Mouse (Mus musculus) forebrain, embryonic 11.5 days (tissue): ENCODE measurements at regions not wholly inside any gene's neighbourhood (a gene's known extent, or its start where the extent isn't known, plus 50 kb on each side); places are given as distances from the start of the nearest gene placed in this dataset.

ENCODE experiments used
- ATAC-seq: fragments of 200-750 bp; cut with Nextera tagmentation; replicated peaks from 2 replicates; pipeline ENCODE4 v1.8.0; 2017; ENCODE audit warnings: moderate TSS enrichment; ENCODE audit not compliant: low FRiP score
- DNase-seq: peaks from one replicate; pipeline ENCODE4 v3.0.0-alpha.2; 2017; ENCODE audit warnings: low spot score
- H3K27ac ChIP-seq: fragments of 300-500 bp; sonication (generic); 2 replicates; pipeline ENCODE4 v1.5.1; 2014; ENCODE audit warnings: low read depth, low read length
- H3K27me3 ChIP-seq: fragments of 300-500 bp; sonication (generic); 2 replicates; pipeline ENCODE4 v1.6.1; 2014; ENCODE audit warnings: mild to moderate bottlenecking, low read length, mixed read lengths; ENCODE audit not compliant: control insufficient read depth, insufficient read depth
- H3K36me3 ChIP-seq: fragments of 300-500 bp; sonication (generic); 2 replicates; pipeline ENCODE4 v1.6.1; 2014; ENCODE audit warnings: mild to moderate bottlenecking, low read length, moderate library complexity, mixed read lengths; ENCODE audit not compliant: control insufficient read depth, insufficient read depth
- H3K4me1 ChIP-seq: fragments of 300-500 bp; sonication (generic); replicated peaks from 2 replicates; pipeline ENCODE4 v1.6.1; 2014; ENCODE audit warnings: low read length, mixed read lengths; ENCODE audit not compliant: control insufficient read depth, insufficient read depth
- H3K4me2 ChIP-seq: fragments of 300-500 bp; sonication (generic); 2 replicates; pipeline ENCODE4 v1.6.1; 2014; ENCODE audit warnings: low read depth, mild to moderate bottlenecking, low read length, moderate library complexity, mixed read lengths; ENCODE audit not compliant: severe bottlenecking
- H3K4me3 ChIP-seq: fragments of 300-500 bp; sonication (generic); 2 replicates; pipeline ENCODE4 v1.5.1; 2014; ENCODE audit warnings: low read depth, low read length
- H3K9ac ChIP-seq: fragments of 300-500 bp; sonication (generic); 2 replicates; pipeline ENCODE4 v1.6.1; 2014; ENCODE audit warnings: low read length
- H3K9me3 ChIP-seq: fragments of 300-500 bp; sonication (generic); 2 replicates; pipeline ENCODE4 v1.6.1; 2016; ENCODE audit warnings: low read length, mixed read lengths; ENCODE audit not compliant: control insufficient read depth
- WGBS: fragments of 180-500 bp; shearing (Covaris S2); extraction: QIAGEN DNeasy Blood & Tissue Kit; methylation state at CpG from one replicate; pipeline ENCODE4 v1.1.7; 2014; 5-methylcytosine and 5-hydroxymethylcytosine counted together

DNA sequence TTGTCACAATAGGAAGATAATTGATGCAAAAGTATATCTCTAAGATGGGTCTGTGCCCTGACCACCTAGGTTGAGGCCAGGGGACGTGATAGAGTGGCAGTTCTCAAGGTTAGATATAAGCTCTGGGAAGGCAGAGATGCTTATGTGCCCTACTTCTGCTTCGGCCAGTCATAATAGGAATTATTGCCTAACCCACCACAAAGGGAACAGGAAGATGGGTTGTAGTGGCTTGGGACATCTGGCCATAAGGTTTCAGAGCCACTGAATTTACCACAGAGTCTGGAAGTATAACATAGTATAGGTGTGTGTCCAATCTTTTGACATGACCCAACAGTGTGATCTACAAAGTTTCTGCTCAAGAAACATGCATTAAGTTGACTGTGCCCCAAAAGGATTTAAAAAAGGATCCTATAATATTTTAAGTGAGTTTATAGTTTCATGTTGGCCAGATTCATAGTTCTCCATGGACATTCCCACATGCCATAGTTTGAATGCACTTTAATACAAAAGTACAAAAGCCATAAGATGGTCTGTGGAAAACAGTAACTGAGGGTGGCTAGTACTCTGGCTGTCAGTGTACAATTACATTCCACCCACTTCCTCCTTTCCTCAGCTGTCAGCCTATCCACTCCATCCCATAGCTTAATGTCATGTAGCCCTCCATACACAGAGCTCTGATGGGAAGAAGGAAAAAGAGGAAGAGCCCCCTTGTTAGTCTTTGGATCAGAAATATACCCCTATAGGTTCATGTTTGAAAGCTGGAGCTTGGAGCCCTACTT, 508.3 kb downstream of the Insc start:
- Histone ChIP-seq H3K4me3 (no peak overlapping the region), H3K27me3 (no peaks in the 10 kb centered on the region), H3K4me1 (no peaks in the 10 kb centered on the region), H3K4me2 (no peak overlapping the region), H3K27ac (no peak overlapping the region), H3K9ac (no peak overlapping the region), H3K9me3 (no peaks in the 10 kb centered on the region), H3K36me3 (no peaks in the 10 kb centered on the region)
- WGBS = 91% methylated on average over 2 of the region's 2 CpGs
- no peak for DNase-seq
- no peak for ATAC-seq

- H3K9me3 ChIP-seq = no peaks in the 10 kb centered on the region
- ATAC-seq (no peak), DNase-seq (no peak)
- H3K4me2 ChIP-seq = no peak overlapping the region
- WGBS = 67% methylated on average over 2 of the region's 2 CpGs
- no peak overlapping the region for H3K4me3 ChIP-seq
- H3K27me3 ChIP-seq = no peaks in the 10 kb centered on the region
- H3K27ac ChIP-seq = no peak overlapping the region
- no peaks in the 10 kb centered on the region for H3K4me1 ChIP-seq
- H3K36me3 ChIP-seq = no peaks in the 10 kb centered on the region
- no peak overlapping the region for H3K9ac ChIP-seq
Measured at GRCm38 (mm10) chr7:115252370-115252750, 508.9 kb downstream of the Insc start.

- H3K27ac ChIP-seq = no peak overlapping the region
Measured at GRCm38 (mm10) chr7:115258626-115259025, 515.1 kb downstream of the Insc start.

GRCm38 (mm10) chr7:115263082-115263481, 519.6 kb downstream of the Insc start:
- no peaks in the 10 kb centered on the region for H3K9me3 ChIP-seq
- no peaks in the 10 kb centered on the region for H3K27me3 ChIP-seq
- DNase-seq = no peak
- no peak for ATAC-seq
- no peak overlapping the region for H3K4me2 ChIP-seq
- no peak overlapping the region for H3K27ac ChIP-seq
- no peak overlapping the region for H3K4me3 ChIP-seq
- H3K4me1 ChIP-seq = no peaks in the 10 kb centered on the region
- H3K9ac ChIP-seq = no peak overlapping the region
- 73% methylated on average over 2 of the region's 2 CpGs for WGBS
- no peaks in the 10 kb centered on the region for H3K36me3 ChIP-seq

More at GRCm38 (mm10) chr7:115258626-115259025, 515.1 kb downstream of the Insc start:
- Histone ChIP-seq H3K4me2 (no peak overlapping the region), H3K36me3 (no peaks in the 10 kb centered on the region), H3K9me3 (no peaks in the 10 kb centered on the region), H3K9ac (no peak overlapping the region), H3K4me3 (no peak overlapping the region), H3K27me3 (no peaks in the 10 kb centered on the region), H3K4me1 (no peaks in the 10 kb centered on the region)
- DNase-seq (no peak), ATAC-seq (no peak)
- 32% methylated on average over 3 of the region's 3 CpGs for WGBS

- H3K27me3 ChIP-seq = no peaks in the 10 kb centered on the region
- WGBS = 90% methylated on average over 4 of the region's 4 CpGs
- no peak overlapping the region for H3K9ac ChIP-seq
- no peak overlapping the region for H3K27ac ChIP-seq
- H3K4me2 ChIP-seq = no peak overlapping the region
- no peaks in the 10 kb centered on the region for H3K9me3 ChIP-seq
- no peaks in the 10 kb centered on the region for H3K4me1 ChIP-seq
- DNase-seq (no peak), ATAC-seq (no peak)
- H3K36me3 ChIP-seq = no peaks in the 10 kb centered on the region
- no peak overlapping the region for H3K4me3 ChIP-seq
Measured at GRCm38 (mm10) chr7:115266141-115266540, 522.6 kb downstream of the Insc start.

DNA sequence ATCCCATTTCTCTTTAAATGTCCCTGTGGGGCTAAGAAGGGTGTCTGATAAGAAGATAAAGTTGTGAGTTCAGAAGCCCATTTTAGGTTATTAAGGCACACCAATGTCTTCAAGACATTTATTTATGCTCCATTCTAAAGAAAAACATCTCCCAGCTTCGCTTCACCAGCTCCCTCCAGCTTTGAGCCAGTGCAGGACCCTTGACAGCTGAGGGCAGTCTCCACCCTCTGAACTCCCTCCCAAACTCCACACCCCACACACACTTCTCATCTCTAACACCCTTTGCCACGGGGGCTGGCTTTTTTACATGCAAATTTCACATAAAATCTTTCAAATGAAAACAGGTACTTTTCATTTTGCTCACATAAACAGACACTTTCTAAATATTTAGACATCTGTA, 527.3 kb downstream of the Insc start:
- ATAC-seq = no peak

GRCm38 (mm10) chr7:115274836-115275235, 531.3 kb downstream of the Insc start:
- Histone ChIP-seq H3K36me3 (no peaks in the 10 kb centered on the region), H3K4me1 (no peaks in the 10 kb centered on the region), H3K4me3 (no peak overlapping the region), H3K4me2 (no peak overlapping the region), H3K9ac (no peak overlapping the region), H3K9me3 (no peaks in the 10 kb centered on the region), H3K27ac (no peak overlapping the region), H3K27me3 (no peaks in the 10 kb centered on the region)
- no peak for ATAC-seq
- no peak for DNase-seq
- 40% methylated on average over 3 of the region's 3 CpGs for WGBS

More for the DNA sequence above, 527.3 kb downstream of the Insc start:
- H3K4me1 ChIP-seq = no peaks in the 10 kb centered on the region
- H3K4me3 ChIP-seq = no peak overlapping the region
- no peaks in the 10 kb centered on the region for H3K27me3 ChIP-seq
- no peaks in the 10 kb centered on the region for H3K9me3 ChIP-seq
- DNase-seq = no peak
- H3K36me3 ChIP-seq = no peaks in the 10 kb centered on the region
- 29% methylated on average over 2 of the region's 2 CpGs for WGBS
- H3K9ac ChIP-seq = no peak overlapping the region
- H3K27ac ChIP-seq = no peak overlapping the region
- no peak overlapping the region for H3K4me2 ChIP-seq

GRCm38 (mm10) chr7:115290801-115291417, 547.4 kb downstream of the Insc start:
- no peak for ATAC-seq
- WGBS = 54% methylated on average over 7 of the region's 7 CpGs
- H3K27ac ChIP-seq = no peak overlapping the region
- no peaks in the 10 kb centered on the region for H3K36me3 ChIP-seq
- H3K9me3 ChIP-seq = no peaks in the 10 kb centered on the region
- H3K4me3 ChIP-seq = no peak overlapping the region
- no peaks in the 10 kb centered on the region for H3K27me3 ChIP-seq
- H3K4me2 ChIP-seq = no peak overlapping the region
- no peak overlapping the region for H3K9ac ChIP-seq
- no peak for DNase-seq
- no peaks in the 10 kb centered on the region for H3K4me1 ChIP-seq
